Mouse (Mus musculus) hindbrain, embryonic 12.5 days (tissue): ENCODE data around the gene Pycr2. TPM values are rescaled to one million over a fixed set of nuclear protein-coding genes. Genes with fewer than 3 reads are reported as not detected.
"Not testable (repeated sequence)": the region's sequence is repeated elsewhere in the genome, so short reads cannot be mapped to it uniquely, and the experiment has no call there.

ENCODE experiments used
- ATAC-seq: fragments of 200-750 bp; cut with Nextera tagmentation; 2 replicates; pipeline ENCODE4 v1.8.0; 2017; ENCODE audit warnings: moderate TSS enrichment; ENCODE audit not compliant: low FRiP score
- H3K27ac ChIP-seq: fragments of 300-500 bp; sonication (generic); 2 replicates; pipeline ENCODE4 v1.5.1; 2016; ENCODE audit warnings: mild to moderate bottlenecking
- H3K27me3 ChIP-seq: fragments of 300-500 bp; sonication (generic); 2 replicates; pipeline ENCODE4 v1.6.1; 2016; ENCODE audit warnings: mild to moderate bottlenecking
- H3K36me3 ChIP-seq: fragments of 300-500 bp; sonication (generic); 2 replicates; pipeline ENCODE4 v1.6.1; 2016; ENCODE audit warnings: mild to moderate bottlenecking
- H3K4me1 ChIP-seq: fragments of 300-500 bp; sonication (generic); 2 replicates; pipeline ENCODE4 v1.6.1; 2016
- H3K4me2 ChIP-seq: fragments of 300-500 bp; sonication (generic); replicated peaks from 2 replicates; pipeline ENCODE4 v1.6.1; 2016; ENCODE audit warnings: mild to moderate bottlenecking
- H3K4me3 ChIP-seq: fragments of 300-500 bp; sonication (generic); 2 replicates; pipeline ENCODE4 v1.5.1; 2016; ENCODE audit warnings: mild to moderate bottlenecking
- H3K9ac ChIP-seq: fragments of 300-500 bp; sonication (generic); 2 replicates; pipeline ENCODE4 v1.6.1; 2016; ENCODE audit warnings: mild to moderate bottlenecking, moderate library complexity
- H3K9me3 ChIP-seq: fragments of 300-500 bp; sonication (generic); replicated peaks from 2 replicates; pipeline ENCODE4 v1.6.1; 2016; ENCODE audit warnings: mild to moderate bottlenecking
- WGBS: fragments of 180-500 bp; shearing (Covaris S2); methylation state at CpG from one replicate; pipeline ENCODE4 v1.1.7; 2016; 5-methylcytosine and 5-hydroxymethylcytosine counted together
- polyA plus RNA-seq: library from polyadenylated mRNA; unstranded; fragments of >200 nt; fragmentation: Nextera tagmentation; extraction: Ambion mirVana; gene quantifications from 2 replicates; pipeline ENCODE4 v1.2.1, GENCODE M21; 2016

Gene Pycr2
- polyA plus RNA-seq, 1 experiment from 2014 or later = 91.6 TPM

GRCm38 (mm10) chr1:180931106-180931505 lies 27.0 kb downstream of the Pycr2 start:
- 80% methylated on average over 3 of the region's 3 CpGs for WGBS
- no peak for ATAC-seq
- Histone ChIP-seq H3K27ac (no peak overlapping the region), H3K27me3 (peaks cover 35% of the 10 kb centered on the region), H3K9me3 (no peaks in the 10 kb centered on the region), H3K9ac (no peak overlapping the region), H3K4me3 (no peak overlapping the region), H3K36me3 (no peaks in the 10 kb centered on the region), H3K4me2 (no peak overlapping the region), H3K4me1 (peaks cover 5% of the 10 kb centered on the region; the same call in 1 of the 2 replicates)

- no peak overlapping the region for H3K4me3 ChIP-seq
- no peak overlapping the region for H3K27ac ChIP-seq
- H3K4me1 ChIP-seq = peaks cover 5% of the 10 kb centered on the region; the same call in 1 of the 2 replicates
- no peaks in the 10 kb centered on the region for H3K36me3 ChIP-seq
- WGBS = 14% methylated on average over 6 of the region's 6 CpGs
- H3K27me3 ChIP-seq = peaks cover 59% of the 10 kb centered on the region
- ATAC-seq = no peak
- H3K9ac ChIP-seq = no peak overlapping the region
- H3K4me2 ChIP-seq = no peak overlapping the region
- H3K9me3 ChIP-seq = no peaks in the 10 kb centered on the region
Measured at GRCm38 (mm10) chr1:180933659-180934058, 29.6 kb downstream of the Pycr2 start.

- WGBS = 7% methylated on average over 21 of the region's 21 CpGs
- no peak within 1 kb of the TSS for H3K4me2 ChIP-seq
- no peak within 1 kb of the TSS for H3K27ac ChIP-seq
- H3K9me3 ChIP-seq = no peaks in the 10 kb centered on the region
- ATAC-seq = 0 out of 2 replicates have a peak, but pooled peaks have one; percentile 33
- H3K4me1 ChIP-seq = peaks cover 5% of the 10 kb centered on the region; the same call in 1 of the 2 replicates
- peaks cover 59% of the 10 kb centered on the region for H3K27me3 ChIP-seq
- 0 out of 2 replicates have a peak within 1 kb of the TSS, but pooled peaks have one; percentile 23 for H3K9ac ChIP-seq
- no peaks in the 10 kb centered on the region for H3K36me3 ChIP-seq
- H3K4me3 ChIP-seq = no peak within 1 kb of the TSS
Measured at GRCm38 (mm10) chr1:180934467-180935419, 30.6 kb downstream of the Pycr2 start, which contains the start of gene Lefty1. TSS of gene Lefty1 (plus strand) at chr1:180935022.

- Histone ChIP-seq H3K27me3 (peaks cover 79% of the 10 kb centered on the region), H3K4me3 (peak overlapping the region; percentile 20), H3K4me2 (peak overlapping the region; percentile 45), H3K4me1 (peaks cover 10% of the 10 kb centered on the region)
- H3K9me3 ChIP-seq, H3K36me3 ChIP-seq, H3K27ac ChIP-seq, H3K9ac ChIP-seq: not testable (repeated sequence)
- 2% methylated on average over 34 of the region's 41 CpGs for WGBS
- ATAC-seq = peak; percentile 68; the same call in 1 of the 2 replicates
Measured at GRCm38 (mm10) chr1:180936610-180937398, 32.7 kb downstream of the Pycr2 start.

GRCm38 (mm10) chr1:180937631-180938030 lies 33.5 kb downstream of the Pycr2 start:
- ATAC-seq, H3K9me3 ChIP-seq, H3K9ac ChIP-seq, H3K4me2 ChIP-seq, H3K4me3 ChIP-seq, H3K36me3 ChIP-seq, H3K27ac ChIP-seq: not testable (repeated sequence)
- WGBS = 13% methylated on average over 13 of the region's 13 CpGs
- peaks cover 84% of the 10 kb centered on the region for H3K27me3 ChIP-seq
- H3K4me1 ChIP-seq = peaks cover 18% of the 10 kb centered on the region

- not testable (repeated sequence) for H3K4me2 ChIP-seq
- peaks cover 87% of the 10 kb centered on the region for H3K27me3 ChIP-seq
- WGBS = 79% methylated on average over 2 of the region's 2 CpGs
Measured at GRCm38 (mm10) chr1:180938781-180939180, 34.7 kb downstream of the Pycr2 start.

GRCm38 (mm10) chr1:180940776-180941460 lies 36.8 kb downstream of the Pycr2 start:
- Histone ChIP-seq H3K27me3 (peaks cover 81% of the 10 kb centered on the region), H3K4me3 (no peak overlapping the region), H3K36me3 (no peaks in the 10 kb centered on the region), H3K27ac (no peak overlapping the region), H3K9ac (no peak overlapping the region), H3K4me1 (peaks cover 25% of the 10 kb centered on the region), H3K4me2 (peak overlapping the region; percentile 95), H3K9me3 (no peaks in the 10 kb centered on the region)
- no peak for ATAC-seq
- 84% methylated on average over 7 of the region's 7 CpGs for WGBS

More at GRCm38 (mm10) chr1:180938781-180939180, 34.7 kb downstream of the Pycr2 start:
- not testable (repeated sequence) for H3K9ac ChIP-seq, ATAC-seq, H3K4me3 ChIP-seq, H3K27ac ChIP-seq, H3K36me3 ChIP-seq, H3K9me3 ChIP-seq
- peaks cover 21% of the 10 kb centered on the region for H3K4me1 ChIP-seq

GRCm38 (mm10) chr1:180941726-180942125 lies 37.6 kb downstream of the Pycr2 start:
- Histone ChIP-seq H3K4me2 (peak overlapping the region; percentile 95), H3K9me3 (no peaks in the 10 kb centered on the region), H3K9ac (peak overlapping the region; percentile 68), H3K27me3 (peaks cover 72% of the 10 kb centered on the region), H3K27ac (no peak overlapping the region), H3K36me3 (no peaks in the 10 kb centered on the region), H3K4me1 (peaks cover 25% of the 10 kb centered on the region), H3K4me3 (peak overlapping the region; percentile 70)
- 0 out of 2 replicates have a peak, but pooled peaks have one; percentile 57 for ATAC-seq
- 4% methylated on average over 18 of the region's 18 CpGs for WGBS

- Histone ChIP-seq H3K4me2 (peak within 1 kb of the TSS; percentile 95), H3K9ac (peak within 1 kb of the TSS; percentile 68), H3K27ac (no peak within 1 kb of the TSS), H3K4me3 (peak within 1 kb of the TSS; percentile 70), H3K27me3 (peaks cover 66% of the 10 kb centered on the region), H3K4me1 (peaks cover 25% of the 10 kb centered on the region), H3K36me3 (no peaks in the 10 kb centered on the region), H3K9me3 (no peaks in the 10 kb centered on the region)
- whole genome bisulfite sequencing = under 1% methylated on average over 73 of the region's 73 CpGs
- peak; percentile 46; the same call in 1 of the 2 replicates for ATAC-seq
Measured at GRCm38 (mm10) chr1:180942166-180943031, 38.3 kb downstream of the Pycr2 start, which contains the start of gene Tmem63a. TSS of gene Tmem63a (plus strand) at chr1:180942344.

GRCm38 (mm10) chr1:180943032-180943644 lies 39.0 kb downstream of the Pycr2 start:
- Histone ChIP-seq H3K36me3 (no peaks in the 10 kb centered on the region), H3K27ac (no peak overlapping the region), H3K4me1 (peaks cover 25% of the 10 kb centered on the region), H3K4me3 (peak overlapping the region; percentile 70), H3K9ac (peak overlapping the region; percentile 68; the same call in 1 of the 2 replicates), H3K9me3 (no peaks in the 10 kb centered on the region), H3K4me2 (peak overlapping the region; percentile 95), H3K27me3 (peaks cover 58% of the 10 kb centered on the region)
- WGBS = 47% methylated on average over 11 of the region's 11 CpGs
- no peak for ATAC-seq
